Mouse (Mus musculus) bone marrow, adult 2 months (tissue): ENCODE measurements around the gene Tead2. TPM values are rescaled to one million over a fixed set of nuclear protein-coding genes. Genes with fewer than 3 reads are reported as not detected.
A peak's percentile ranks its signal among the peaks of the same experiment; 100 is the strongest.

Source experiments
- H3K27ac ChIP-seq: fragments of 200-500 bp; 2 replicates; pipeline ENCODE4 v1.5.1; 2012; ENCODE audit warnings: low read depth, mild to moderate bottlenecking, control low read depth, inconsistent platforms, low read length; ENCODE audit not compliant: control insufficient read depth, poor library complexity, insufficient read depth
- H3K4me1 ChIP-seq: fragments of 200-500 bp; 2 replicates; pipeline ENCODE4 v1.6.1; 2011; ENCODE audit warnings: low read length; ENCODE audit not compliant: control insufficient read depth, insufficient read depth
- H3K4me3 ChIP-seq: fragments of 200-500 bp; replicated peaks from 2 replicates; pipeline ENCODE3; 2011; ENCODE audit warnings: mild to moderate bottlenecking, low read depth, low read length, control low read depth; ENCODE audit not compliant: control insufficient read depth
- CTCF ChIP-seq: fragments of 200-500 bp; IDR thresholded peaks from 2 replicates; pipeline ENCODE4 v1.5.1; 2011; ENCODE audit warnings: low read length, control low read depth; ENCODE audit not compliant: control insufficient read depth, insufficient read depth
- POLR2A ChIP-seq: fragments of 200-500 bp; IDR thresholded peaks from 2 replicates; pipeline ENCODE4 v1.6.1; 2011; ENCODE audit warnings: low read depth, mild to moderate bottlenecking, control low read depth, low read length, borderline replicate concordance; ENCODE audit not compliant: control insufficient read depth
- WGBS: fragments of 180-500 bp; shearing (Covaris S2); methylation state at CpG from one replicate; pipeline ENCODE4 v1.1.7; 2018; 5-methylcytosine and 5-hydroxymethylcytosine counted together
- polyA plus RNA-seq: library from polyadenylated mRNA; stranded (reverse); fragments of >200 nt; gene quantifications from 2 replicates; pipeline ENCODE4 v1.2.4, GENCODE M21; 2011; ENCODE audit warnings: low replicate concordance; ENCODE audit not compliant: missing spikeins, insufficient read depth, insufficient read length

The Tead2 gene
- polyA plus RNA-seq, 1 experiment, result 10.9 TPM

DNA sequence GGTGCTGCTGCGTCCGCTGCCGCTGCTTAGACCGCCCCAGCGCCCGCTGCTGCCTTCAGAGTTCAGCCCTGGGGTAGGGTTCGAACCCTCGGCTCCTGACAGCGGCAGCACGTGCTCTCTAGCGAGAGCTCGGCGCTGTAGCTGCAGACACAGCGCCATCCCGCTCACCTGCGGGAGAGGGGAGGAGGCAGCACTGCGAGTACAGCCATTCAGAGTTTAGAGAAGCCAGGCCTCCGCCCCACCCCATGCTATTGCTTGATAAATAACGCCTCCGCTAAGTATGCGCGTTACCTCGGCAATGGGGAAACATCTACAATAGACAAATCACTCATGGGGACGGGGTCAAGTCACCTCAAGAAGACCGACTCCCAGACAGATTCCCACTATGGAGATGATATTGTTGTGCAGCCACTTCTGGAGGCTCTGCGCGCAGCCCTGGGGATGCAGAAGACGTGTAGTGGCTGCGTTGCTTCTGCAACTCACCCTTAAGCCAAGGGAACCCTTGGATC is 18.8 kb downstream of the Tead2 start:
- Histone ChIP-seq H3K4me3 (no peak overlapping the region), H3K4me1 (peaks cover 3% of the 10 kb centered on the region; the same call in 1 of the 2 replicates)

DNA sequence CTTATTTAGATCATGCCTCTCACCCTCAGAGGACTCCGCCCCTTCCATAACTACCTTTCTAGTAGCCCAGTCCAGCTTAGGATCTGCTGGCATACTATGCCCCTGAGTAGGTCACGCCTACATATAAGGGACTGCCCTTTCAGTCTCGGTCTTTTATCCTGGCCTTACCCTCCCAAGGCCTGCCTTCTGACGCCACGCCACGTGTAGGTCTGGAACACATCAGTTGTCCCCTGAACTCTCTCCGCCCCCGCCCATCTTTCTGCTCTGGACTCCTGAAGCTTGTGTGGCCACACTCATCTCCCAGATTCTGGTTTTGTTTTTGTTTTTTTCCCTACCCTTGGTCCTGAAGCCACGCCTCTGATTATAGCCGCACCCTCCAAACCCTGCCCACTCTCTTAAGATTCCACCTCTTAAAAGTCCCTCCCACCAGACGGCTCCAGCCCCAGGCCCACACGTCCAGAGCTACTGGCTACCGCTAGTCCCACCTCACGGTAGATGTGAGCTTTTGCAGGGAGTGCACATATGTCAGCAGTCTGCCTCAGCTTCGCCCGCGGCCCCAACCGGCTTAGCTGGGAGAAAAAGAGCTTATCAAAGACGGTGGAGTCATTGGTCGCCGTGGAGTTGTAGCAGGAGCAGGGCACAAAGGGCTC is 19.5 kb downstream of the Tead2 start:
- no peak overlapping the region for H3K27ac ChIP-seq
- TF ChIP-seq POLR2A, result no peak; the same call in 1 of the 2 replicates
- TF ChIP-seq CTCF, result no peak
- H3K4me1 ChIP-seq, result peaks cover 4% of the 10 kb centered on the region; the same call in 1 of the 2 replicates
- WGBS, result 81% methylated on average over 21 of the region's 21 CpGs
- H3K4me3 ChIP-seq, result no peak overlapping the region

More for the DNA sequence above, 18.8 kb downstream of the Tead2 start:
- WGBS, result 85% methylated on average over 29 of the region's 29 CpGs
- H3K27ac ChIP-seq, result peak overlapping the region; percentile 18; the same call in 1 of the 2 replicates
- TF ChIP-seq CTCF, result no peak
- TF ChIP-seq POLR2A, result no peak; the same call in 1 of the 2 replicates

DNA sequence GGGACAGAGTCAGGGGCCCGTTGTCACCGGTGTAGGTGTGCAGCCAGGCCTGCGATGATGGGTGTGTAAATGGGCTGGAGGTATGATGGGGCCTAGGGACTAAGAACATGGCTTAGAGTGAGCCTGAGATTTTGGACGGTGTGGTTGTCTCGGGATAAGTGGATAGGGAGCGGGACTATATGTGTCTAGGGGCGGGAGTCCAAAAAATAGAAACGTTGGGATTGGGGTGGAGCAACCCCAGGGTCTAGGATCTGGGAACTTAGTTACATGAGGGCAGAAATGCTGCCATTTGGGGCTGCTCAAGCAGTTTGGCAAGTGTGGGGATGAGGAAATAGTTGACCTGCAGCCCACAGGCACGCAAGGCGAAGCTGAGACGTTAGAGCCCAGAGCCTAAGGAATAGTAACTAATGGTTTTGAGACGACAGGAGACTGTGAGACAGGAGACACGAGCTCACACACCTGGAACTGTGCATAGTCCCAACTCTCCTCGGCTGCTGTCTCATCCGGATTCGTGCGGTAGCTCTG is 20.2 kb downstream of the Tead2 start:
- Histone ChIP-seq H3K4me1 (peaks cover 5% of the 10 kb centered on the region; the same call in 1 of the 2 replicates), H3K4me3 (no peak overlapping the region), H3K27ac (no peak overlapping the region)
- 68% methylated on average over 17 of the region's 17 CpGs for WGBS
- TF ChIP-seq POLR2A, result no peak; the same call in 1 of the 2 replicates

DNA sequence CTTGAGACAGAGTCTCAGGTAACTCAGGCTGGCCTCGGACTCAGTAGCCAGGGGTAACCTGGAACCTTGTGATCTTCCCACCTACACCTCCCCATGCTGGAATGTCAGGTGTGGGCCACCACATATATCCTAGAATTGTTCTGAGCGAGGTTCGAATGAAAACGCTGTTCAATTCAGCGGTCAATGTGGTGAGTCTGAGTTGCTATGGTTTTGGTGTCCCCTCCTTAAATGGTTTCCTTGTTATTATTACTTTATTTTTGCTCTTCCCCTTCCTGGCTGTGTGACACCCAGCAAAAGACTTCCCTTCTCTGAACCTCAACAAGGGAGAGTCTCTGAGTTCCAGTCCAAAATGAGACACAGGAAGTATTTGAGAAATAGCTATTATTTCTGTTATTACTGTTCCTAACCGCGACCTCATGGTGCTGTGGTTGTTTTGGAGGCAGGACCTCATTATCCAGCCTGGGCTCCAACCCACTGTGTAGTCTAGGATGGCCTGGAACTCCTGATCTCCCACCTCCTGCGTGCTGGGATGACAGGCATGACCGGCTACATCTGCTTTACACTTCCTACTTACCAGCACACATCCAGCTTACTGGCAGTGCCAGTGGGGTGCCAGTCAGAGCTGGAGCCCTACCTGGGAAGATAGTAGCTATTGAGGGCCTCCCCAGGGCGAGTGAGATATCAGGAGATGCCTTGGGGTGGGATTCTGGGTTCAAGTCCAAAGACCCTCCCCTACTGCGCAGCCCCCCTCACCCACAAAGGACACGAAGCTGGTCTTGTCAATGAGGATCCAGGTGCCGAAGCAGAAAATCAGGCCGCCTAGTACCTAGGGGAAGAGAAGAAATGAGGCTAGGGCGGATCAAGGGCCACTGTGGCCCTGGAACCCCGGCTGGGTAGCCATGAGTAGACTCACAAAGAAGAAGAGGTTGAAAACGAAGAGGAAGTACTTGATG is 22.5 kb downstream of the Tead2 start:
- Histone ChIP-seq H3K4me1 (peaks cover 5% of the 10 kb centered on the region; the same call in 1 of the 2 replicates), H3K4me3 (peak overlapping the region; percentile 82), H3K27ac (peak overlapping the region; percentile 94)
- 12% methylated on average over 17 of the region's 17 CpGs for WGBS
- TF ChIP-seq CTCF, result no peak
- no peak for TF ChIP-seq POLR2A

DNA sequence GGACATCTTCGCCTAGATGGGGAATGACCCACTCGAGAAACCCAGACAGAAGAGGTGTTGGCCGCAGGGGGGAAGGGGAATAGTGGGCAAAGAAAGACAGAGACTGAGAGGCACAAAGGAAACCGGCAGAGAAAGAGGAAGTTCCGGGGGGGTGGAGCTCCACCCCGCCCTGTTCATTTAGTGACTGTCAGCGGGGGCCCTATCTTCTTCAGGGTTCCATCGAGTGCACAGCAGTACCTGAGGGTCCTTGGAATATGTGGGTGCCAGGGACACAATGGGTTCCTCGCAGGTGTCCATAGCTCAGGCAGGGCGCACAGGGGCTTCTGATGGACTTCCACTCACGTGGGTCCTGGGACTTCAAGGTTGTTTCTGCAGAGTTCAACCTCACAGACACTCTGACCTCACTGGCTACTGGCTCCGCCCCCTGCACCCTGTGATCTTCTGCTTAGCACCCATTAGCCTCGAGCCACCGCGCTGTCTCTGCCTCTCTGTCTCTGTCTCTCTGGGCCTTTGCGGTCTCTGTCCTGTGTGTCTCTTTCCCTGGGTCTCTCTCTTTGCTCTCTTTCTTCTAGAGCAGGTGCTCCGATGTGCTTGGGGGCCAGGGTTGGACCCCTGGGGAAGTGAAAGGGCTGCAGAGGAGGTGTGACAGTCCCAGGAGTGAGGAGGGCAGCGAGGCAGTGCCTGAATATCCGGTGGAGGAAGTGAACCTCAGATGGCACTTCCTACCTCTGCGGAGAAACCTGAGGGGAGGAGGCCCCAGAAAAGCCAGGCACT is 23.4 kb downstream of the Tead2 start, which contains the start of gene Cd37:
Gene Cd37 (minus strand): TSS at position 393 of the 774 bp plus-strand sequence.
- peaks cover 5% of the 10 kb centered on the region; the same call in 1 of the 2 replicates for H3K4me1 ChIP-seq
- 3% methylated on average over 20 of the region's 20 CpGs for WGBS
- H3K27ac ChIP-seq, result peak within 1 kb of the TSS; percentile 94
- peak within 1 kb of the TSS; percentile 82 for H3K4me3 ChIP-seq
- TF ChIP-seq CTCF (no peak), POLR2A (peak; percentile 23; the same call in 1 of the 2 replicates)

DNA sequence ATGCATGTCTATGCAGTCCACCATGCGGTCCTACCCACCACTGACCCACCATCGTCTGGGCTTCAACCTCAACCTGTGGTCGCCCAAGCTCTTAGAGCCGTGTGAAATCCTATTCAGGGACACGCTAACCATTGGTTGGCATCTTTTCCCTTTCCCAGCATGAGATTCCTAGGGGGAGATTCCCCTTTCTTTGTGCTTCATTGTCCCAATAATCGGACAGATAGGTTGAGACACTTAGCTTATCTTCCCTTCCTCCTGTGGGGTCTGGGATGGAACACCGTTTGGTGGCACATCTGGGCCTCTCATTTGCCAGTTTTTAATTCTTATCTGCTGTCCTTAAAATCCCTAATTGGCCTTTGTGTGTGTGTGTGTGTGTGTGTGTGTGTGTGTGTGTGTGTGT is 24.6 kb downstream of the Tead2 start:
- TF ChIP-seq POLR2A, result no peak
- TF ChIP-seq CTCF, result no peak
- Histone ChIP-seq H3K4me3 (no peak overlapping the region), H3K27ac (peak overlapping the region; percentile 94; the same call in 1 of the 2 replicates), H3K4me1 (peaks cover 5% of the 10 kb centered on the region; the same call in 1 of the 2 replicates)
- WGBS, result 86% methylated on average over 7 of the region's 7 CpGs

DNA sequence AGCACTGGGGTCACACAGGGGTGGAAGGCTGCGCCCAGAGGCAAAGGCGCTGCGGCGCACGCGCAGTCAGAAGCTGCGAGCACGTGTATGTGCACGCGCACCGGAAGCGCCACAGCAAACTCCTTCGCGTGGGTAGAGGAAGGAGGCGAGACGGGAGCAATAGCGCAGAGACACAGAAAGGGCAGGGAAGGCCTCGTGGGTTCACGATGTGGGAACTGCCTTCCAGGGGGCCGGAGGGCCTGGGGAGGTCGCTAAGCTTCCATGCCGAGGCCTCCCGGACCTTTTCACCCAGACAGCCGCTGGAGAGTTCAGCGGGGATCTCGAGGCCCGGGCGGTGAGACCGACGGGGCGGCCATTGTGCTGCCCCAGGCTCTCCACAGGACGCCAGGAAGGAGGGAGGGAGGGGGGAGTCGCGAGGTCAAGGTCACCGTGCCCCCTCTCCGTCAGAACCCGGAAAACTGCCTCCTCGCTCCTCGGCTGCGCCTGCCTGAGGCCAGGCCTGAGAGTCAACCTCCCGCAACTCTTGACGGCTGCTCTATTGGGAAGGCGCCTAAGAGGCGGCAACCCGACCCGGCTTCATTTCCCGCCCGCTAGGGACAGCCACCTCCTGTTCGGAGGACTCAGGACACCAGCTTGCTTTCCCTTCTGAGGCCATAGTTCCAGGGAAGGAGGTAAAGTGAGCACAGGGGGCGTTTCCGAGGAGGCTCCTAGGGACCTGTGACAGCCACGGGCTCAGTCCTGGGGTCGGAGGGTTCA is 25.3 kb downstream of the Tead2 start, which contains the start of gene Slc6a16:
Gene Slc6a16 (plus strand): TSS at position 453 of the 756 bp plus-strand sequence.
- no peak for TF ChIP-seq POLR2A
- TF ChIP-seq CTCF, result no peak
- Histone ChIP-seq H3K27ac (peak within 1 kb of the TSS; percentile 94; the same call in 1 of the 2 replicates), H3K4me3 (no peak within 1 kb of the TSS), H3K4me1 (peaks cover 4% of the 10 kb centered on the region; the same call in 1 of the 2 replicates)
- 86% methylated on average over 53 of the region's 53 CpGs for WGBS
